Mouse (Mus musculus) small intestine, adult 2 months (tissue): Measurements from ENCODE around the gene Ephx4. TPM values are rescaled to one million over a fixed set of nuclear protein-coding genes. Genes with fewer than 3 reads are reported as not detected.

Experiments used
- H3K27ac ChIP-seq: fragments of 200-500 bp; 2 replicates; pipeline ENCODE4 v1.5.1; 2012; ENCODE audit warnings: low read depth, low read length, control low read depth, inconsistent platforms; ENCODE audit not compliant: insufficient read depth
- H3K27me3 ChIP-seq: fragments of 200-500 bp; 2 replicates; pipeline ENCODE4 v1.6.1; 2012; ENCODE audit warnings: mild to moderate bottlenecking, moderate library complexity, low read length, inconsistent platforms; ENCODE audit not compliant: control insufficient read depth, insufficient read depth
- H3K36me3 ChIP-seq: fragments of 200-500 bp; 2 replicates; pipeline ENCODE4 v1.6.1; 2012; ENCODE audit warnings: mild to moderate bottlenecking, low read length, control low read depth, inconsistent platforms; ENCODE audit not compliant: control insufficient read depth, insufficient read depth
- H3K4me1 ChIP-seq: fragments of 200-500 bp; 2 replicates; pipeline ENCODE4 v1.6.1; 2012; ENCODE audit warnings: low read length, inconsistent platforms, mixed read lengths; ENCODE audit not compliant: control insufficient read depth, insufficient read depth, insufficient read length
- H3K4me3 ChIP-seq: fragments of 200-500 bp; 2 replicates; pipeline ENCODE4 v1.5.1; 2012; ENCODE audit warnings: low read depth, mild to moderate bottlenecking, control low read depth, inconsistent platforms, low read length, moderate library complexity
- CTCF ChIP-seq: fragments of 200-500 bp; IDR thresholded peaks from 2 replicates; pipeline ENCODE4 v1.5.1; 2012; ENCODE audit warnings: low read depth, mild to moderate bottlenecking, control low read depth, inconsistent platforms, low read length, moderate library complexity, mixed read lengths; ENCODE audit not compliant: insufficient replicate concordance, insufficient read length; ENCODE audit errors: extremely low read depth
- POLR2A ChIP-seq: fragments of 200-500 bp; IDR thresholded peaks from 2 replicates; pipeline ENCODE4 v1.6.1; 2012; ENCODE audit warnings: low read depth, mild to moderate bottlenecking, control low read depth, inconsistent platforms, low read length, moderate library complexity
- WGBS: fragments of 180-500 bp; shearing (Covaris S2); methylation state at CpG from one replicate; pipeline ENCODE4 v1.1.7; 2018; 5-methylcytosine and 5-hydroxymethylcytosine counted together
- polyA plus RNA-seq: library from polyadenylated mRNA; depleted of rRNA; stranded (reverse); fragments of >200 nt; gene quantifications from 2 replicates; pipeline ENCODE4 v1.2.3, GENCODE M21; 2012

Ephx4 gene
- polyA plus RNA-seq, 1 experiment = 0.15 TPM

GRCm38 (mm10) chr5:107431249-107431648 is 28.7 kb downstream of the Ephx4 start, which contains the start of gene Lpcat2b:
Gene Lpcat2b (plus strand): TSS chr5:107431549.
- 76% methylated on average over 3 of the region's 3 CpGs for WGBS
- no peak within 1 kb of the TSS for H3K27ac ChIP-seq
- H3K36me3 ChIP-seq = no peaks in the 10 kb centered on the region
- no peak for TF ChIP-seq CTCF
- TF ChIP-seq POLR2A = no peak
- H3K27me3 ChIP-seq = no peaks in the 10 kb centered on the region
- H3K4me1 ChIP-seq = no peaks in the 10 kb centered on the region
- no peak within 1 kb of the TSS for H3K4me3 ChIP-seq

- H3K36me3 ChIP-seq = no peaks in the 10 kb centered on the region
- TF ChIP-seq CTCF (no peak), POLR2A (no peak)
- no peak overlapping the region for H3K27ac ChIP-seq
- H3K4me1 ChIP-seq = no peaks in the 10 kb centered on the region
- no peaks in the 10 kb centered on the region for H3K27me3 ChIP-seq
- H3K4me3 ChIP-seq = no peak overlapping the region
- 83% methylated on average over 5 of the region's 5 CpGs for WGBS
These were observed 31.5 kb downstream of the Ephx4 start for GRCm38 (mm10) chr5:107434001-107434400.

GRCm38 (mm10) chr5:107436185-107436584 is 33.6 kb downstream of the Ephx4 start:
- no peaks in the 10 kb centered on the region for H3K27me3 ChIP-seq
- H3K4me3 ChIP-seq = no peak overlapping the region
- no peaks in the 10 kb centered on the region for H3K36me3 ChIP-seq
- WGBS = 85% methylated on average over 6 of the region's 6 CpGs
- no peak overlapping the region for H3K27ac ChIP-seq
- TF ChIP-seq CTCF (no peak), POLR2A (no peak)
- H3K4me1 ChIP-seq = no peaks in the 10 kb centered on the region

- Histone ChIP-seq H3K36me3 (no peaks in the 10 kb centered on the region), H3K27ac (no peak overlapping the region), H3K4me3 (no peak overlapping the region), H3K27me3 (no peaks in the 10 kb centered on the region), H3K4me1 (no peaks in the 10 kb centered on the region)
- 87% methylated on average over 6 of the region's 6 CpGs for WGBS
- TF ChIP-seq POLR2A (no peak), CTCF (no peak)
These were observed 34.2 kb downstream of the Ephx4 start for GRCm38 (mm10) chr5:107436587-107437209.

GRCm38 (mm10) chr5:107437464-107438281 is 35.1 kb downstream of the Ephx4 start, which contains the start of gene Btbd8:
Gene Btbd8 (plus strand): TSS chr5:107437997.
- under 1% methylated on average over 51 of the region's 51 CpGs for WGBS
- peaks cover 3% of the 10 kb centered on the region; the same call in 1 of the 2 replicates for H3K4me1 ChIP-seq
- peak within 1 kb of the TSS; percentile 43; the same call in 1 of the 2 replicates for H3K27ac ChIP-seq
- H3K27me3 ChIP-seq = no peaks in the 10 kb centered on the region
- H3K4me3 ChIP-seq = peak within 1 kb of the TSS; percentile 92
- H3K36me3 ChIP-seq = no peaks in the 10 kb centered on the region
- TF ChIP-seq POLR2A (no peak), CTCF (no peak)

GRCm38 (mm10) chr5:107438353-107438752 is 35.8 kb downstream of the Ephx4 start:
- TF ChIP-seq CTCF (no peak), POLR2A (no peak)
- Histone ChIP-seq H3K27me3 (no peaks in the 10 kb centered on the region), H3K27ac (0 out of 2 replicates have a peak overlapping the region, but pooled peaks have one; percentile 43), H3K4me3 (peak overlapping the region; percentile 92), H3K4me1 (peaks cover 4% of the 10 kb centered on the region; the same call in 1 of the 2 replicates), H3K36me3 (no peaks in the 10 kb centered on the region)
- WGBS = 12% methylated on average over 7 of the region's 7 CpGs

- 81% methylated on average over 5 of the region's 5 CpGs for WGBS
- TF ChIP-seq CTCF = no peak
- no peak for TF ChIP-seq POLR2A
- H3K4me1 ChIP-seq = peaks cover 6% of the 10 kb centered on the region; the same call in 1 of the 2 replicates
These were observed 39.3 kb downstream of the Ephx4 start for GRCm38 (mm10) chr5:107441881-107442280.

More at GRCm38 (mm10) chr5:107441881-107442280, 39.3 kb downstream of the Ephx4 start:
- no peak overlapping the region for H3K4me3 ChIP-seq
- H3K27me3 ChIP-seq = no peaks in the 10 kb centered on the region
- peaks cover 2% of the 10 kb centered on the region; the same call in 1 of the 2 replicates for H3K36me3 ChIP-seq
- H3K27ac ChIP-seq = no peak overlapping the region
